Comparison of ENCODE assay signal across 8 mouse cellular contexts in genomic region chr19:8714653-8715481, GRCm38 (mm10). TPM values are rescaled to one million over a fixed set of nuclear protein-coding genes. Genes with fewer than 3 reads are reported as not detected.
DNase-seq lines count a peak whose midpoint lies in the region; ATAC-seq and TF ChIP-seq lines count a peak whose summit lies in the region.

No protein-coding gene starts in this region.

- WGBS in hindbrain, postnatal 0 days = 66% methylated on average over 10 of the region's 10 CpGs
- 73% methylated on average over 10 of the region's 10 CpGs for WGBS in hindbrain, embryonic 16.5 days
- 34% methylated on average over 10 of the region's 10 CpGs for WGBS in liver, embryonic 12.5 days (ENCODE audit: insufficient replicate concordance)

- no peak overlapping the region for H3K4me3 ChIP-seq in hindbrain, postnatal 0 days (ENCODE audit: low read length)
- H3K4me3 ChIP-seq in hindbrain, embryonic 16.5 days (ENCODE audit: low read length) = no peak overlapping the region
- H3K4me3 ChIP-seq in ES-Bruce4 (ENCODE audit: low read depth, low read length) = no peak overlapping the region
- peak overlapping the region; percentile 73 for H3K4me3 ChIP-seq in liver, embryonic 12.5 days

- peaks cover 14% of the 10 kb centered on the region for H3K4me1 ChIP-seq in hindbrain, postnatal 0 days (ENCODE audit: insufficient read depth, low read length)
- peaks cover 23% of the 10 kb centered on the region for H3K4me1 ChIP-seq in hindbrain, embryonic 16.5 days (ENCODE audit: control insufficient read depth, insufficient read depth, low read depth, low read length)
- H3K4me1 ChIP-seq in ES-Bruce4 (ENCODE audit: control insufficient read depth, insufficient read depth, low read length) = no peaks in the 10 kb centered on the region
- peaks cover 74% of the 10 kb centered on the region for H3K4me1 ChIP-seq in liver, embryonic 12.5 days

- DNase-seq in hindbrain, postnatal 0 days (ENCODE audit: low spot score) = no peak
- peak; percentile 66 for DNase-seq in adipocyte (ENCODE audit: low spot score)
- no peak for DNase-seq in B cell, adult 2 months
- DNase-seq in gastrocnemius, adult 8-10 months (ENCODE audit: low spot score in 2 of 2) = no peak
- no peak for DNase-seq in thymus, postnatal 36 days

- H3K9ac ChIP-seq in hindbrain, postnatal 0 days (replicated peaks; ENCODE audit: low read length) = no peak overlapping the region
- H3K9ac ChIP-seq in hindbrain, embryonic 16.5 days (ENCODE audit: low read depth, low read length) = no peak overlapping the region
- H3K9ac ChIP-seq in ES-Bruce4 (ENCODE audit: low read depth, poor library complexity, severe bottlenecking) = peak overlapping the region; percentile 33
- H3K9ac ChIP-seq in liver, embryonic 12.5 days = peak overlapping the region; percentile 94

- TF ChIP-seq CTCF in hindbrain, postnatal 0 days (IDR thresholded peaks at IDR 0.05; ENCODE audit: low read depth) = peak; percentile 29; the same call in 1 of the 2 replicates
- TF ChIP-seq CTCF in ES-Bruce4 (IDR thresholded peaks at IDR 0.05; ENCODE audit: low read depth, low read length) = no peak

- no peak overlapping the region for H3K27ac ChIP-seq in hindbrain, postnatal 0 days
- H3K27ac ChIP-seq in hindbrain, embryonic 16.5 days (ENCODE audit: low read depth, low read length) = no peak overlapping the region
- peak overlapping the region; percentile 62 for H3K27ac ChIP-seq in ES-Bruce4 (ENCODE audit: insufficient read depth, low read length)
- peak overlapping the region; percentile 96 for H3K27ac ChIP-seq in liver, embryonic 12.5 days

- H3K36me3 ChIP-seq in hindbrain, postnatal 0 days (ENCODE audit: insufficient read depth, low read length) = peaks cover 8% of the 10 kb centered on the region
- H3K36me3 ChIP-seq in hindbrain, embryonic 16.5 days (ENCODE audit: control insufficient read depth, insufficient read depth, low read length) = peaks cover 7% of the 10 kb centered on the region
- H3K36me3 ChIP-seq in ES-Bruce4 (ENCODE audit: control insufficient read depth, insufficient read depth, low read length, poor library complexity, severe bottlenecking) = peaks cover 24% of the 10 kb centered on the region
- H3K36me3 ChIP-seq in liver, embryonic 12.5 days = peaks cover 29% of the 10 kb centered on the region

- H3K4me2 ChIP-seq in hindbrain, postnatal 0 days (ENCODE audit: low read depth, low read length) = no peak overlapping the region
- no peak overlapping the region for H3K4me2 ChIP-seq in hindbrain, embryonic 16.5 days (ENCODE audit: low read length)
- H3K4me2 ChIP-seq in liver, embryonic 12.5 days = peak overlapping the region; percentile 81

- ATAC-seq in hindbrain, postnatal 0 days = no peak
- ATAC-seq in hindbrain, embryonic 16.5 days = no peak
- peak; percentile 80 for ATAC-seq in liver, embryonic 12.5 days

- no peak for TF ChIP-seq EP300 in ES-Bruce4 (IDR thresholded peaks at IDR 0.05; ENCODE audit: insufficient read depth, low read depth, low read length)

- no peaks in the 10 kb centered on the region for H3K27me3 ChIP-seq in hindbrain, postnatal 0 days (ENCODE audit: insufficient read depth, low read length)
- no peaks in the 10 kb centered on the region for H3K27me3 ChIP-seq in hindbrain, embryonic 16.5 days (replicated peaks; ENCODE audit: control insufficient read depth, insufficient read depth, low read length)
- H3K27me3 ChIP-seq in ES-Bruce4 (ENCODE audit: control insufficient read depth, insufficient read depth, low read length, poor library complexity, severe bottlenecking) = no peaks in the 10 kb centered on the region
- H3K27me3 ChIP-seq in liver, embryonic 12.5 days (replicated peaks) = no peaks in the 10 kb centered on the region

- TF ChIP-seq POLR2A in ES-Bruce4 (IDR thresholded peaks at IDR 0.05; ENCODE audit: insufficient read depth, low read length) = no peak

- no peaks in the 10 kb centered on the region for H3K9me3 ChIP-seq in hindbrain, postnatal 0 days (ENCODE audit: low read length)
- no peaks in the 10 kb centered on the region for H3K9me3 ChIP-seq in hindbrain, embryonic 16.5 days (ENCODE audit: control insufficient read depth, low read length)
- H3K9me3 ChIP-seq in ES-Bruce4 (replicated peaks; ENCODE audit: control insufficient read depth, insufficient read depth, low read length, poor library complexity, severe bottlenecking) = no peaks in the 10 kb centered on the region
- no peaks in the 10 kb centered on the region for H3K9me3 ChIP-seq in liver, embryonic 12.5 days (replicated peaks)

RNA-seq across cellular contexts. Expression of gene Slc3a2, which starts 8.3 kb away (rescaled TPM):
- 154 and 155 TPM in 2 replicates for total RNA-seq in hindbrain, postnatal 0 days (2014; rRNA removed)
- 235 and 250 TPM in 2 replicates for polyA plus RNA-seq in hindbrain, postnatal 0 days (2015; fragmentation: Nextera tagmentation; extraction: Ambion mirVana)
- polyA plus RNA-seq in hindbrain, embryonic 16.5 days (2015; fragmentation: Nextera tagmentation; extraction: Ambion mirVana) = 183 and 191 TPM in 2 replicates
- polyA plus RNA-seq in ES-Bruce4 (2011; ENCODE audit: insufficient read depth, insufficient read length, low read depth, missing spikeins) = 170 TPM in 2 replicates
- polyA plus RNA-seq in liver, embryonic 12.5 days (2016; fragmentation: Nextera tagmentation; extraction: Ambion mirVana) = 133 and 141 TPM in 2 replicates
- total RNA-seq in gastrocnemius, adult 8-10 months (2022) = 10 to 100 TPM; 29.7 to 37.0 (median 31.1) TPM

RNA-seq across cellular contexts. Expression of gene Wdr74, which starts 20.8 kb away (rescaled TPM):
- 46.7 and 49.7 TPM in 2 replicates for total RNA-seq in hindbrain, postnatal 0 days (2014; rRNA removed)
- polyA plus RNA-seq in hindbrain, postnatal 0 days (2015; fragmentation: Nextera tagmentation; extraction: Ambion mirVana) = 78.7 and 79.2 TPM in 2 replicates
- 89.6 and 92.0 TPM in 2 replicates for polyA plus RNA-seq in hindbrain, embryonic 16.5 days (2015; fragmentation: Nextera tagmentation; extraction: Ambion mirVana)
- polyA plus RNA-seq in ES-Bruce4 (2011; ENCODE audit: insufficient read depth, insufficient read length, low read depth, missing spikeins) = 81.1 and 97.0 TPM in 2 replicates
- polyA plus RNA-seq in liver, embryonic 12.5 days (2016; fragmentation: Nextera tagmentation; extraction: Ambion mirVana) = 87.1 and 95.9 TPM in 2 replicates
- 10 to 100 TPM; 14.0 to 16.7 (median 14.9) TPM for total RNA-seq in gastrocnemius, adult 8-10 months (2022)

RNA-seq across cellular contexts. Expression of gene 1700092M07Rik, which starts 25.7 kb away (rescaled TPM):
- not detected in 2 replicates for total RNA-seq in hindbrain, postnatal 0 days (2014; rRNA removed)
- polyA plus RNA-seq in hindbrain, postnatal 0 days (2015; fragmentation: Nextera tagmentation; extraction: Ambion mirVana) = 0.66 and 0.85 TPM in 2 replicates
- 1.5 and 1.6 TPM in 2 replicates for polyA plus RNA-seq in hindbrain, embryonic 16.5 days (2015; fragmentation: Nextera tagmentation; extraction: Ambion mirVana)
- polyA plus RNA-seq in ES-Bruce4 (2011; ENCODE audit: insufficient read depth, insufficient read length, low read depth, missing spikeins) = 2.2 TPM in 1 of 2 replicates, not detected in the other
- polyA plus RNA-seq in liver, embryonic 12.5 days (2016; fragmentation: Nextera tagmentation; extraction: Ambion mirVana) = 2.1 and 2.3 TPM in 2 replicates
- not detected for total RNA-seq in gastrocnemius, adult 8-10 months (2022)

RNA-seq across cellular contexts. Expression of gene Stx5a, which starts 26.3 kb away (rescaled TPM):
- total RNA-seq in hindbrain, postnatal 0 days (2014; rRNA removed) = 84.4 and 110 TPM in 2 replicates
- 95.3 and 104 TPM in 2 replicates for polyA plus RNA-seq in hindbrain, postnatal 0 days (2015; fragmentation: Nextera tagmentation; extraction: Ambion mirVana)
- polyA plus RNA-seq in hindbrain, embryonic 16.5 days (2015; fragmentation: Nextera tagmentation; extraction: Ambion mirVana) = 109 and 119 TPM in 2 replicates
- polyA plus RNA-seq in ES-Bruce4 (2011; ENCODE audit: insufficient read depth, insufficient read length, low read depth, missing spikeins) = 45.6 and 47.1 TPM in 2 replicates
- 56.2 and 58.4 TPM in 2 replicates for polyA plus RNA-seq in liver, embryonic 12.5 days (2016; fragmentation: Nextera tagmentation; extraction: Ambion mirVana)
- 10 to 100 TPM; 12.3 to 19.8 (median 14.9) TPM for total RNA-seq in gastrocnemius, adult 8-10 months (2022)

RNA-seq across cellular contexts. Expression of gene Nxf1, which starts 42.0 kb away (rescaled TPM):
- total RNA-seq in hindbrain, postnatal 0 days (2014; rRNA removed) = 47.7 and 51.3 TPM in 2 replicates
- 88.3 and 89.5 TPM in 2 replicates for polyA plus RNA-seq in hindbrain, postnatal 0 days (2015; fragmentation: Nextera tagmentation; extraction: Ambion mirVana)
- 120 and 140 TPM in 2 replicates for polyA plus RNA-seq in hindbrain, embryonic 16.5 days (2015; fragmentation: Nextera tagmentation; extraction: Ambion mirVana)
- polyA plus RNA-seq in ES-Bruce4 (2011; ENCODE audit: insufficient read depth, insufficient read length, low read depth, missing spikeins) = 122 and 200 TPM in 2 replicates
- polyA plus RNA-seq in liver, embryonic 12.5 days (2016; fragmentation: Nextera tagmentation; extraction: Ambion mirVana) = 116 and 130 TPM in 2 replicates
- total RNA-seq in gastrocnemius, adult 8-10 months (2022) = 10 to 100 TPM; 24.0 to 34.0 (median 27.7) TPM

Comparison
In these comparisons a context has a peak if more than half of its experiments do, and no peak if none do; other contexts are left out.
1. H3K27ac ChIP-seq: peak in ES-Bruce4 (single experiment) and liver, embryonic 12.5 days (single experiment); none in hindbrain, postnatal 0 days (single experiment) and hindbrain, embryonic 16.5 days (single experiment).
2. H3K9ac ChIP-seq: peak in ES-Bruce4 (single experiment) and liver, embryonic 12.5 days (single experiment); none in hindbrain, postnatal 0 days (single experiment) and hindbrain, embryonic 16.5 days (single experiment).